Mouse (Mus musculus) E14TG2a.4 (cell line): Measurements from ENCODE around the gene Gm3149.
"Not testable (repeated sequence)": the region's sequence is repeated elsewhere in the genome, so short reads cannot be mapped to it uniquely, and the experiment has no call there.

ENCODE experiments used
- CTCF ChIP-seq: conservative IDR thresholded peaks from 2 replicates; pipeline ENCODE4 v1.5.1; 2014; ENCODE audit warnings: low read length
- NANOG ChIP-seq: IDR thresholded peaks from 2 replicates; pipeline ENCODE4 v1.6.1; 2014; ENCODE audit warnings: borderline replicate concordance, low read length, mixed read lengths

- not testable (repeated sequence) for TF ChIP-seq CTCF, NANOG
Observed at GRCm38 (mm10) chr14:4316983-4317382, at the start of gene Gm3149.
